Mouse (Mus musculus) megakaryocyte progenitor cell, adult 5-6 weeks (primary cell): ENCODE results near the gene Prelid1. TPM values are rescaled to one million over a fixed set of nuclear protein-coding genes. Genes with fewer than 3 reads are reported as not detected.

Experiments
- ATAC-seq: replicated peaks from 2 replicates; pipeline ENCODE4 v1.8.0; 2016; ENCODE audit warnings: mild to moderate bottlenecking, moderate TSS enrichment, inconsistent platforms; ENCODE audit not compliant: poor library complexity
- total RNA-seq, 2 experiments: library from RNA; stranded (forward) in 1 of 2; stranded (reverse) in 1 of 2; fragments of 157-497, 149-512 nt in 1 of 2; fragments of 200-1000 nt in 1 of 2; gene quantifications; 2 replicates each; pipeline versions ENCODE4 v1.2.3 to v1.2.4; 2015 to 2017

Prelid1 gene
- total RNA-seq, 2 experiments from 2014 or later: 125 to 350 TPM

DNA sequence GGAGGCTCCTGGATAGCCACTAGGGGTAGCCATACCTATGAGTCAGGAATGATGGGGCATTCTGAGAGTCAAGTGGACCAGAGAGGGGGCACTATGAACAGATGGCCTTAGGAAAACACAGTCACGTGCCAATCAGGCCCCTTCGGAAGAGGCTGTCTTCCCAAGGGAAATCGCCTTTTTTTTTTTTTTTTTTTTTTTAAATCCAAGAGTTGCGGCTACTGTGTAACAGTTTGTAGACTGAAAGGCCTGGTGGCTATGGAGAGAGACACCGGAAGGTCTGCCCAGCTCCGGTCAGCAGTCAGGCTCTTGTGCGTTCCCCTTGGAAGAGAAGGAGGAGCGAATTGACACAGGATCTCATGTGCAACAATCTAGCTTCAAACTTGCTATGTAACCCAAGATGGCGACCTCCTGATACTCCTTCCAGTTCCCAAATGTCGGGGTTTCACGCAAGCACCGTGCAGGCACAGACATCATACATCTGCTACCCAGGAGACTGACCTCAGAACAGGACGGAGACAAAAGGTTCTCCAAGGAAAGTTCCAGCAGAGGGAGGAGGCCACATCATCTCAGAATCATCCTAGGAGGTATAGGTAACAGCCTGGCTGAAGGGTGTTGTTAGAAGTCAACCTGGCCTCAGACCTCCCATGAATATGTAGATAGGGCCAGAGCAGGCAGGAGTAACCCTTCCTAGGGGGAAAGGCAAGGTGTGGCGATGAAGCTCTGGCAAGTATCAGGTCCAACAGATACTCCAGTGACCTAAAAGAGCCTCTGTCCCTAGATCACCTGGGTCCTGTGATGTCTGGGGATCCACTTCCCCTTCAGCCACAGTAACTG lies 10.5 kb downstream of the Prelid1 start:
- ATAC-seq: no peak

DNA sequence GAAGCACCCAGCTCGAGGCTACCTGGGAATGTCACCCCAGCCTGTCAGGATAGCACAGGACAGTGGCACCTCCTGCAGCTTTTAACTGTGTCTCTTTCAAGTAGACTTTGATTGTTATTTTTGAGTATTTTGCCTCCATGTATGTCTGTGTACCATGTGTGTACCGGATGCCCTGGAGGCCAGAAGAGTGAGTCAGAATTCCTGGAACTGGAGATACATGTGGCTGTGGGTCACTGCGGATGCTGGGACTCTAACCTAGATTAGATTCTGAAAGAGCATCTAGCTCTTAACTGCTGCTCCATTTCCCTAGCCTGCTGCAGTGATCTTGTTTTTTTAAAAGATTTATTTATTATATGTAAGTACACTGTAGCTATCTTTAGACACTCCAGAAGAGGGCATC lies 12.0 kb downstream of the Prelid1 start:
- no peak for ATAC-seq

DNA sequence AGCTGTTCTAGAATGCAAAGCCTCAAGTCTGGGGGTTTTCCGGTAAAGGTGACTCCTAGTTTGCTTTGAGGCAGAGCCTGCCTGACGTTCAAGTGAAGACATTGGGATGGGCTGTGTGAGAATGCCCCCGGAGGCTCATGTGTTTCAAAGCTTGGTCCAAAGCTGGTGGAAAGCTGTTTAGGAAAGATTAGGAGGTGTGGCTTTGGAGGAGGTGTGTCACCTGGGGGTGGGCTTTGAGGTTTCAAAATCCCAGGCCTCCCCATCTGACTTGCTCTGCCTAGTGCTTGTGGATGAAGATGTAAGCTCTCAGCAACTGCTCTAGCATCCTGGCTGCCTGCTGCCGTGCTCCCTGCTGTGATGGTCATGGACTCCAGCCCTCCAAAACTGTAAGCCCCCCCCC lies 15.4 kb downstream of the Prelid1 start:
- ATAC-seq: no peak

DNA sequence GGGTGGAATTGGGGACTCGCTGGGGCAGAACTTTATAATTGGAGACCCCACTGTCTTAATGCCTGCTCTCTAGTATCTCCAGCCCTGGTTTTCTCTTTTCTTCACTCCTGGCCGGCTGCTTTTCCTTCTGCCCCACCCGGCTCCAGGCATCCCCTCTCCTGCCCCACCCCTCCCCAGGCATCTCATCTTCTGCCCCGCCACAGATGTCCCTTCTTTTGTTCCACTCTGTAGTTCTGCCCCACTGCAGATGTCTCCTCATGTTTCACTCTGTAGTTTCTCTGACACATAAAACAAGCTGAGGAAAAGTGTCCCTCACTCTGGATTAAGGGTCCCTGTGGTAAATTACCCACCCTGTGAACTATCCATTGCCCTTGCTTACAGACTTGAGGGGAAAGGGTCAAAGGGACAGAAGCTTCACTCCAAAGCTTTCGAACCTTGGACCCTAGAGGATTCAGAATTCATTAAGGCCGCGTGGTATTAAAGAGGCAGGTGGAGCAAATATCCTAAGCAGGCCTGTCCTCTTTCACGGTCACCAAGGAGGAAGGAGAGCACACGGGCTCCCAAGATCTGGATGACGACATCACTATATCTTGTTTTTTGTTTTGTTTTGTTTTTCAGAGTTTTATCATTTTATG lies 17.2 kb downstream of the Prelid1 start:
- ATAC-seq: no peak

DNA sequence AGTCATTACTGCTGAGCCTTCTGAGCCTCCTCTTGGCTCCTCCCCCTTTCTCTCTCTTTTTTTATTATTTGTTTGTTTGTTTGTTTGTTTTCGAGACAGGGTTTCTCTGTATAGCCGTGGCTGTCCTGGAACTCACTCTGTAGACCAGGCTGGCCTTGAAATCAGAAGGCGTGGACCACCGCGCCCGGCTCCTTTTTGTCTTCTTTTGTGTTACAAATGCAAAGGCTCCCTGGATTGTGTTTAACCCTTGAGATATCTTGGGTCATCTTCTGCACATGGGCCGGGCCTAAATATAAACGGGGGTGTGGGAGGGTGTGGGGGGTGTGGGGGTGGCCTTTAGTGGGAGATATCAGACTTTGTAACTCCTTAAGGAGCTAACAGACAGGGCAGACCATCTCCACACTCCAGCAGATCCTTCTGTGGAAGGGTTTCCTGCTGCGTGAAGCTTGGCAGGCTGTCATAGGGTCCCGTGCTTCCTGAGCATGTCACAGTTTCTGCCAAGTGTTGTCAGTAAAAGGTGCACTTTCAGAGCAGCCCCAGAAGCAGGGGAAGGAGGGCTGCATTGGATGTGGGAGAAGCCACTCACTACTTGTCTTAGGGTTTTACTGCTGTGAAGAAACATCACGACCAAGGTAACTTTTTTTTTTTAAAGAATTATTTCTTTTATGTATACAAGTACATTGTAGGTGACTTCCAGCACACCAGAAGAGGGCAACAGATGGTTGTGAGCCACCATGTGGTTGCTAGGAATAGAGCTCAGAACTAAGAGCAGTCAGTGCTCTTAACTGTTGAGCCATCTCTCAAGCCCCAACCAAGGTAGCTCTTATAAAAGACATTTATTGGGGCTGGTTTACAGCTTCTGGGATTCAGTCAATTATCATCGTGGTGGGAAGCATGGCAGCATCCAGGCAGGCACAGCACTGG lies 18.1 kb downstream of the Prelid1 start:
- no peak for ATAC-seq

DNA sequence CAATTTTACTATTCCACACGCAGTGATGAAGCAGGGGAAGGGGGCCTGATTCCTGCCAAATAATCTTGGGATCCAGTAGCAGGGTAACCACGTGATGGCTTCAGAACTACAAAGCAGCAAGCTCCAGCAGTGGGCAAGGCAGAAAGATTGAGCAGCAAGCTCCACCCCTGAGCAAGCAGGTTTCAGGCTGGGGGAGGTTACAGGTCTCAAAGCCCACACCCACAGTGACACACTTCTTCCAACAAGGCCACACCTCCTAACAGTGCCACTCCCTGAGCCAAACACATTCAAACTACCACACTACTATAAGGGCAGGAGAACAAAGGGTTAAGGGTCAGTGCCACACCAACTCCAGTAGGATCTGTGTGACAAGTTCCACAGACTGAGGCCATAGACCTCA lies 19.0 kb downstream of the Prelid1 start:
- peak; percentile 46 for ATAC-seq

DNA sequence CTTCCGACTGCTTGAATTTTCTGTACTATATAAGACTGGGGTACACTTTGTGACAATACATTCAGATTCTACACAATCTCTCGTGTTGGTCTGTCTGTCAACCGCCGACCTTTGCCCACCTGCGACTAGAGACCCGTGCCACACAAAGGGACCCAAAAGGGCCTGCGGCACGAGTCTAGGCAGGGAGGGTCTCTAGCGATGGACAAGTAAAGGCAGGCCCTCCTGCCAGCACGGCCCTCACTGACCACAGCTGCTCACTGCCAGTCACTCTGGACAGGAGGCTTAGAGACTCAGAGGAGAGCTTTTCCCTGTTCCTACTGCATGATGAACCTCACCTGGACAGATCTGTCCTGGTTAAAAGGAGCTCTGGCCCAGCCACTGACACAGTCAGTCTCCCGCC lies 22.2 kb downstream of the Prelid1 start:
- no peak for ATAC-seq

DNA sequence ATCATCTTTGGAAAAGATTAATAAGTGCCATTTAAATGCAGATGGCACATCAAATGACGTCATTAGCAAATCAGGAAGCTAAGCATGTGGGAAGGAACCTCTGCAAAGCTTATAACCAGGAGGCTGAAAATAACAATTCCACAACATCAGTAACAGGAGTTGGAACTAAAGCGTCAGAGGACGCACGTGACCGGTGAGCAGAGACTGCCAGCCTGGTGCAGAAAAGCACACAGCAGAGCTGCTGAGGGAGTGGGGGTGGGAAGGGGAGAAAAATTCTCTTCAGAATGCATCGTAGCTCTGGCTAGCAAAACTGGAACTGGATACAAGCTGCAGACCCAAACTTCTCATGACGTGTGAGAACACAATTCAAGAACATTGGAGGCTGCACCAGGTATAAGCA lies 24.0 kb downstream of the Prelid1 start:
- no peak for ATAC-seq

DNA sequence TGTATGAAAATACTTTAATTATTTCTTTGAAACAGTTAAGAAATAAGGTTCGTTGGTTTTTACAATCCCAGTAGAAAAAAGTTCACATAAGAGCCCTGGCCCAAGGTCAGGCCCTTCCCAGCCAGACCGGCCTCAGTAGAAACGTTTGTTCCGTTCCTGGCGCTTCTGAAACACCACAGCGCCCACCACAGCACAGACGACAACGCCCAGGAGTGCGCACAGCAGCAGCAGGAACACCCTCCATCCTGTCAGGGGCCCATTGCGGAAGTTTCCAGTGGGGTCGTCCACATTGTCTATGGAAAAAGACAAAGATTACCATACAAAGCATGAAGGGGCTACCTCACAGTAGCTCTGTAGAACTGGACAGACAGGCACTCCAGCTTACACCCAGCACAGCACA lies 26.4 kb downstream of the Prelid1 start:
- no peak for ATAC-seq

DNA sequence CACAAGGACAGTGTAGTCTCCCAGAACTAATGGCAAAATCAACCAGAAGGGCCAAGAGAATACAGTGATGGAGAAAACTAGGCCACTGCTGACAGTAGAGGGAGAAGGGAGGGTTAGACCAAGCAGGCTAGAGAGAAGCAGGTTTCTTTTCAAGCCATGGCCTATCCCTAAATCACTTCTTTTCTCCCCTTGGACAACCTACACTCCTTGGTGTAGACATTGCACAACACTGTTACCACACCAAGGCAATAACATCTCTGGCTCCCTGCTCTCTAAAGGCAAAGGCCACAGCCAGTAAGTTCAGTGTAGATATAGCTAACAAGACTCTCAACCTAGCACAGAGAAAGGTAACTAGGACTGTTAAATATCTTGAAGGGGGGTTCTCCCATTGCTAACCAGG lies 40.8 kb downstream of the Prelid1 start:
- no peak for ATAC-seq

DNA sequence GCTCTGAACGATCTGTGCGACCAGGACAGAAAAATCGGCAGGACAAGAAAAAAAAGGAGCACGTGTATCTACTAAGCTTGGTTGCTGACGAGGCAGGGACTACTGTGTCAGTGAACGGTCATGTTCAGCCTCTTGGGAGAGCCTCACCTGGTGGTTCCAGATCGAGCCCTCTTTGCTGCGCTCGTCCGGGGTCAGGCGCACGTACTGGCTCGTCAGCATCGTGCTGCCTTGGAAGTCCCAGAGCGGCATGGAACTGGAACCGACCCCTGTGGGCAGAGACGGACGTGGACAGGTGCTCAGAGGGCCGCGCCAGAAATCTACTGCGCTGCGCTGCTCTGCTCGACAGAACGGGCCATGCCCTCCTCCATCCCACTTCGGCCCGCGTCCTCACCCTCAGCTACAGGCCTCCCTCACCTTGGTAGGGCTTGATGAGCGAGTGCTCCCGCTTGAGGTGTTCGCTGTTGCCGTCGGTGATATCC lies 41.7 kb downstream of the Prelid1 start:
- peak; percentile 14 for ATAC-seq

DNA sequence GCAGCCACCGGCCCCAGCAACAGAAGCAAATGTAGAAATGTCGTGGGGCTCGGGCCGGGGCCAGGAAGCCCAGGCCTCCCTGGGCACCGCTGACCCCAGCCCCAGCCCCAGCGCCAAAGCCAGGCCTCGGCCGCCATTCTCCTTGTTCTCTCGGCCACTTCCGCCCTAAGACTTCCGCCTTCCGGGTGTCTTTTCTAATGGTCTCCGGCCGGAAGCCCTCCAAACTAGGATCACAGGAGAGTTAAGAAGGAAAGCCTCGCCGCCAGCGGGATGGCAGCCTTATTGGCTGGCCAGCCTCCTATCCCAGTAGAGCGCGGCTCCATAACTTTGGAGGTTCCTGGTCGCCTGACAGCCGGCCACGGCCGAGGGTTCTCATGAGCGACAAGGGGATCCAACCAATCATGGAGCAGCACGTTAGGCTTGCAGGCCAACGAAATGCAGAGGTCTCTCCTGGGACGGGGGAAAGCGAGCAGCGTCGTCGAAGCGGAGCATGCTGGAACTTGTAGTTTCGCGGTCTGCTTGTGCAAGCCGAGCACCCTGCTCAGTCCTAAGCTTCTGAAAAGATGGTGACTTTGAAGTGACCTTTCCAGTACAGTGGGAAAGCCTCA lies 42.3 kb downstream of the Prelid1 start, which contains the start of gene Lman2:
Gene Lman2, minus strand, starts transcription at position 331 of the 608 bp plus-strand sequence.
- ATAC-seq: peak; percentile 97

DNA sequence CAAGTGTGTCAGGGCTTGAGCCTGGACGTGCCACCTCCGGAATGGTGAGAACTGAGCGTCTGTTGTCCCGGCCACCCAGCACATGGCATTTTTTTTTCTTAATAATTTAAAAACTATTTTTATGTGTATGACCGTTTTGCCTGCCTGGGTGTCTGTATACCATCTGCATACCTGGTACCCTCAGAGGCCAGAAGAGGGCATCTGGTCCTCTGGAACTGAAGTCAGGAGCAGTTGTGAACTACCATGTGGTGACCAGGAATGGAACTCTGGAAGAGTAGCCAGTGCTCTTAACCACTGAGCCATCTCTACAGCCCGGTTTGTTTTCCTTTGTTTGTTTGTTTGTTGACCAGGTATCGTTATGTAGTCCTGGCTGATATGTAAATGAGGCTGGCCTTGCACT lies 48.1 kb downstream of the Prelid1 start:
- ATAC-seq: no peak

DNA sequence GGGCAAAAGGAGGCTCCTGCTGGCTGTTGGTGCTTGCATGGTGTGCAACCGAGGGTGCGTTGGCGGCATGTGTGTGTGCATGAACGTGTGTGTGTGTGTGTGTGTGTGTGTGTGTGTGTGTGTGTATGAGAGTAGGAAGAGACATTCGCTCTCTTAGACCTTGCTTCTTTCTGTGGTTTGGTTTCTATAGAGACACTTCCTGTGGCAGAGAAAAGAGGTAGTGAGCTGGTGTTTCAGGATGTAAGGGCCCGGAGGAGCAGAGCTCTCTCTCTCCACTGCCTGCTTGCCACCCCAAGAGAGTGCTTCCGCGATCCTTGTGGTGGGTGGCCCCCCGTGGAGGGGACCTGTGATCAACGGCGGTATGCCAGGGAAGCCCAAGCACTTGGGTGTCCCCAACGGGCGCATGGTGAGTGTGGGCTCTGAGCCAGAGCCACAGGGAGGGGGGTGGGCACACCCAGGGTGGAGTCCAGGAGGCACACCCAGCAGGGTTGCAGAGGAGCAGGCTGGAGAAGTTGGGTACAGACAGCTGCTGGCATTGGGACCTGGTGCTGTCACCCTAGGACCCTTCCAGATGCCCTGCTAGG lies 49.3 kb downstream of the Prelid1 start, which contains the start of gene Rgs14:
Gene Rgs14, plus strand, starts transcription at position 202 of the 584 bp plus-strand sequence.
- ATAC-seq: peak; percentile 89

DNA sequence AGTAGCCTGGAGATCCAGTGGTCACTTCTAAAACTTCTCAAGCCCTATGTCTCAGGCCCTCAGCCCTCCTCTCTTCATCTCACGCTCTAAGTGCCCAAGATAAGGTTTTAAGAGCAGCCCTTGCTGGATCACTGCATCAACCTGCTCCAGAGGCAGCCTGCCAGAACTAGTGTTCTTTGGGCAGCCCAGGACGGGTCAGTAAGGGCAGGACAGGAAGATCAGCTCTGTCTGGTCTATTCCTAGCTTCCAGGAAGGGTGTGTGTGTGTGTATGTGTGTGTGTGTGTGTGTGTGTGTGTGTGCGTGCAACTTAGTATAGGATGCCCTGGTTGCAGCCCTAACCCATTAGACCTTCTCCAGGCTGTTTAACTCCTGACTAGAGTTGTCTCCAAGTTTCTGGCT lies 49.9 kb downstream of the Prelid1 start:
- ATAC-seq: no peak

DNA sequence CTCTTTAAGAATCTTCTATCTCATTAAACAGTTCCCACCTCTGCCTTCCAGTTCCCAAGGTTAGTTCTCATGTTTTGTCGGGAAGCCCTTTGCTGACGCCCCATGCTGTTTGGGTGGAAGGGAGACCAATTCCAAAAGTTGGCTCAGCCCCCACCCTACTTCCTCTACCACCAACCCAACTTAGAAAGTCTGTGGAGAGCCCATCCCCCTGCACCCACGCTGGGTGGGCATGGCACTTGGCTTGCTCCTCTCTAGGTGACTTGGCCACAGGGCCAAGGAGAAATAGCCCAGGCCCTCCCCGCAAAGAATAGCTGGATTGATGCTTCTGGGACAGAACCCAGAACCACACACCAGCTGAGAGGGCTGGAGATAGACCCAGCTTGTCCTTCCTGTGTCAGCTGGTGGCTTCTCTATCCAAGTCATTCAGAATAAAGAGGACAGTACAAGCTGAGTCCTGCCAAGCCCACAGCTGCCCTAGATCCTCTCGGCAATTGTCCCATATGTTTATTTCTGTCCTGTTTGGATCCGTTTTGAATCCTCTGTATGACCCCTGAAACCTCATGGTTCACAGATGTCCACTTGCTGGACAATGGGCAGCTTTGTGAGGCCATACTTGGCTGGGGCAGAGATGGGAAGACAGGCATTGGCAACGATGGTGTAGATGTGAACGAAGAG lies 50.8 kb downstream of the Prelid1 start:
- no peak for ATAC-seq

DNA sequence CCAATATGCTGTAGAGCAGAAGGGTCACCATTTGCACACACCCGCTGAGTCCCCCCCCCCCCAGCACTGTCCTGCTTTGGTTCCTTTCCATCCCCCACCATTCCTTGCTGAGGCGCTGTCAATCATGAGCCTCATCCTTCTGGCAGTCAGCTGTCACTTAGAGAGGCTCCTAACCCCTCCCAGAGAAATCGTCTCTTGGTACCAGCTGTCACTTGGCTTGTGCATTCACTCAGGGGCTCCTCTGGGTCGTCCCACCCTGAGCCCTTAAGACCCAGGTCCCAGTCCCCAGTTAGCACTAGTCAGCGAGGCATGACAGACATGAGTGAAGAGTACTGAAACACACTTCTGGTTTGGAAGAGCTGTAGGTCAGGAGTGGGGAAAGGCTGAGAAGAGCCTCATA lies 51.4 kb downstream of the Prelid1 start:
- ATAC-seq: no peak

DNA sequence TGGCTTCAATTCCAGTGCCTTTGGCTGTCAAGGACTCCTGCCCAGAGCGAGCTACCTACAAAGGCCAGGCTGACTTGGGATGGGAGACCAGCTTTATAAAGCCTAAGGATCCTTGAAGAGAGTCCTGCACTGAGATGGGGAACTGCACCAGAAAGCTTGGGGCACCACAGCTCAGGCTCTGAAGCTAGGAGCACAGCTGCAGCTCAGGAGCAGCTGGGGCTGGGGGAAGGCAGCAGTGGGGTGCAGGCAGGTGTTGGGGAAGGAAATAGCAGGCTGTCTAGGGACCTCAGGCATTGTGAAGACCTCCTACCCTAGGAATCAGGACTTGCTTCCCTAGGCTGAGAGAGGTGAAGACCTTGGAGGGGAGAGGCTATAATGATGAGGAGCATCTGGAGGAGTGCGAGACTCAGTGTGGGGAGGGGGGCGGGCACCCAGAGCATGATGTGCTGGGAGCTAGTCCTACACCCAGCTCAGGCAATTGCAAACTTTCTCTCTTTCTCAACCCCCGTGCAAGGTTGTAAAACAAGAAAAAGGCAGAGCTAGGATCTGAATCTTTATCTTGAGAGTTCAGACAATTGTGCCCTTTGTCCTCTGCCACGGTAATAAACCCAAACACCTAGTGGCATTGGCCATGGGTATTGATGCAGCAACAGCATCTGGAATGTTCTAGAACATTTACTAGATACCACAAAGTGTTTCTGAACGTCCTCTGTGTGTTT lies 54.1 kb downstream of the Prelid1 start:
- no peak for ATAC-seq
